Mouse (Mus musculus) liver, postnatal 0 days (tissue): ENCODE measurements around the gene Rnf208.
A peak's percentile ranks its signal among the peaks of the same experiment; 100 is the strongest.

ENCODE experiments used
- CTCF ChIP-seq: sonication (generic); IDR thresholded peaks from 2 replicates; pipeline ENCODE4 v1.5.1; 2016; ENCODE audit warnings: antibody characterized with exemption, low read depth
- EP300 ChIP-seq: IDR thresholded peaks from 2 replicates; pipeline ENCODE4 v1.6.1; 2016; ENCODE audit warnings: antibody characterized with exemption, low read depth, mild to moderate bottlenecking

- TF ChIP-seq CTCF (0 out of 2 replicates have a peak, but pooled peaks have one; percentile 7), EP300 (no peak)
Observed at GRCm38 (mm10) chr2:25262795-25263622, 21.0 kb downstream of the Rnf208 start.
